Mouse (Mus musculus): ENCODE results near the gene Ptch2. TPM values are rescaled to one million over a fixed set of nuclear protein-coding genes. Genes with fewer than 3 reads are reported as not detected.

Gene Ptch2
- polyA plus RNA-seq, 1 experiment from 2014 or later: 2.4 TPM

- no peak for ATAC-seq (replicated peaks; ENCODE audit: insufficient number of reproducible peaks, low FRiP score, low TSS enrichment)
- Histone ChIP-seq H3K36me3 (ENCODE audit: control insufficient read depth, insufficient read depth, low read length) (no peaks in the 10 kb centered on the region), H3K4me2 (no peak within 1 kb of the TSS; the same call in none of the 2 replicates), H3K27me3 (ENCODE audit: control insufficient read depth, insufficient read depth, low read length) (peaks cover 9% of the 10 kb centered on the region), H3K4me3 (ENCODE audit: low read depth, low read length) (no peak within 1 kb of the TSS), H3K4me1 (ENCODE audit: control insufficient read depth, insufficient read depth, low read length) (peaks cover 17% of the 10 kb centered on the region), H3K9ac (ENCODE audit: low read depth, low read length) (peak within 1 kb of the TSS; percentile 56), H3K27ac (ENCODE audit: low read depth, low read length) (peak within 1 kb of the TSS; percentile 86), H3K9me3 (replicated peaks; ENCODE audit: control insufficient read depth, low read length) (no peaks in the 10 kb centered on the region)
- WGBS (ENCODE audit: insufficient replicate concordance): 79% methylated on average over 9 of the region's 9 CpGs
These were observed 30.9 kb downstream of the Ptch2 start, which contains the start of gene Tctex1d4 for GRCm38 (mm10) chr4:117126675-117127290. Gene Tctex1d4, plus strand, starts transcription at chr4:117126794.

- Histone ChIP-seq H3K36me3 (ENCODE audit: control insufficient read depth, insufficient read depth, low read length) (no peaks in the 10 kb centered on the region), H3K9me3 (replicated peaks; ENCODE audit: control insufficient read depth, low read length) (no peaks in the 10 kb centered on the region), H3K27me3 (ENCODE audit: control insufficient read depth, insufficient read depth, low read length) (peaks cover 22% of the 10 kb centered on the region), H3K4me3 (ENCODE audit: low read depth, low read length) (no peak overlapping the region), H3K4me2 (no peak overlapping the region), H3K4me1 (ENCODE audit: control insufficient read depth, insufficient read depth, low read length) (peaks cover 18% of the 10 kb centered on the region), H3K9ac (ENCODE audit: low read depth, low read length) (no peak overlapping the region), H3K27ac (ENCODE audit: low read depth, low read length) (no peak overlapping the region)
- 83% methylated on average over 33 of the region's 33 CpGs for WGBS (ENCODE audit: insufficient replicate concordance)
- ATAC-seq (replicated peaks; ENCODE audit: insufficient number of reproducible peaks, low FRiP score, low TSS enrichment): no peak
These were observed 32.3 kb downstream of the Ptch2 start for GRCm38 (mm10) chr4:117127991-117128686.

- Histone ChIP-seq H3K27ac (ENCODE audit: low read depth, low read length) (no peak overlapping the region), H3K4me2 (no peak overlapping the region), H3K4me3 (ENCODE audit: low read depth, low read length) (no peak overlapping the region), H3K9ac (ENCODE audit: low read depth, low read length) (no peak overlapping the region), H3K36me3 (ENCODE audit: control insufficient read depth, insufficient read depth, low read length) (no peaks in the 10 kb centered on the region), H3K27me3 (ENCODE audit: control insufficient read depth, insufficient read depth, low read length) (peaks cover 27% of the 10 kb centered on the region), H3K9me3 (replicated peaks; ENCODE audit: control insufficient read depth, low read length) (no peaks in the 10 kb centered on the region), H3K4me1 (ENCODE audit: control insufficient read depth, insufficient read depth, low read length) (peaks cover 11% of the 10 kb centered on the region)
- 76% methylated on average over 6 of the region's 6 CpGs for WGBS (ENCODE audit: insufficient replicate concordance)
- ATAC-seq (replicated peaks; ENCODE audit: insufficient number of reproducible peaks, low FRiP score, low TSS enrichment): no peak
These were observed 34.9 kb downstream of the Ptch2 start for GRCm38 (mm10) chr4:117130790-117131189.

GRCm38 (mm10) chr4:117131198-117131597 is 35.3 kb downstream of the Ptch2 start:
- no peaks in the 10 kb centered on the region for H3K9me3 ChIP-seq (replicated peaks; ENCODE audit: control insufficient read depth, low read length)
- 71% methylated on average over 6 of the region's 6 CpGs for WGBS (ENCODE audit: insufficient replicate concordance)
- H3K4me3 ChIP-seq (ENCODE audit: low read depth, low read length): no peak overlapping the region
- no peak overlapping the region for H3K27ac ChIP-seq (ENCODE audit: low read depth, low read length)
- no peak overlapping the region for H3K9ac ChIP-seq (ENCODE audit: low read depth, low read length)
- no peaks in the 10 kb centered on the region for H3K36me3 ChIP-seq (ENCODE audit: control insufficient read depth, insufficient read depth, low read length)
- peaks cover 8% of the 10 kb centered on the region; the same call in 1 of the 2 replicates for H3K4me1 ChIP-seq (ENCODE audit: control insufficient read depth, insufficient read depth, low read length)
- no peak for ATAC-seq (replicated peaks; ENCODE audit: insufficient number of reproducible peaks, low FRiP score, low TSS enrichment)
- no peak overlapping the region for H3K4me2 ChIP-seq
- H3K27me3 ChIP-seq (ENCODE audit: control insufficient read depth, insufficient read depth, low read length): peaks cover 27% of the 10 kb centered on the region

- WGBS (ENCODE audit: insufficient replicate concordance): 32% methylated on average over 7 of the region's 7 CpGs
- Histone ChIP-seq H3K4me2 (peak overlapping the region; percentile 99), H3K36me3 (ENCODE audit: control insufficient read depth, insufficient read depth, low read length) (no peaks in the 10 kb centered on the region), H3K9ac (ENCODE audit: low read depth, low read length) (no peak overlapping the region), H3K27ac (ENCODE audit: low read depth, low read length) (no peak overlapping the region), H3K27me3 (ENCODE audit: control insufficient read depth, insufficient read depth, low read length) (peaks cover 27% of the 10 kb centered on the region), H3K9me3 (replicated peaks; ENCODE audit: control insufficient read depth, low read length) (no peaks in the 10 kb centered on the region), H3K4me1 (ENCODE audit: control insufficient read depth, insufficient read depth, low read length) (peaks cover 8% of the 10 kb centered on the region; the same call in 1 of the 2 replicates), H3K4me3 (ENCODE audit: low read depth, low read length) (no peak overlapping the region)
- 0 out of 2 replicates have a peak, but pooled peaks have one; percentile 3 for ATAC-seq (replicated peaks; ENCODE audit: insufficient number of reproducible peaks, low FRiP score, low TSS enrichment)
These were observed 36.3 kb downstream of the Ptch2 start for GRCm38 (mm10) chr4:117131890-117132793.

GRCm38 (mm10) chr4:117132794-117133143 is 36.9 kb downstream of the Ptch2 start:
- no peak for ATAC-seq (replicated peaks; ENCODE audit: insufficient number of reproducible peaks, low FRiP score, low TSS enrichment)

GRCm38 (mm10) chr4:117133366-117133796 is 37.5 kb downstream of the Ptch2 start:
- Histone ChIP-seq H3K9me3 (replicated peaks; ENCODE audit: control insufficient read depth, low read length) (no peaks in the 10 kb centered on the region), H3K27me3 (ENCODE audit: control insufficient read depth, insufficient read depth, low read length) (peaks cover 27% of the 10 kb centered on the region), H3K4me3 (ENCODE audit: low read depth, low read length) (peak overlapping the region; percentile 86), H3K9ac (ENCODE audit: low read depth, low read length) (peak overlapping the region; percentile 73), H3K27ac (ENCODE audit: low read depth, low read length) (no peak overlapping the region), H3K36me3 (ENCODE audit: control insufficient read depth, insufficient read depth, low read length) (no peaks in the 10 kb centered on the region), H3K4me2 (peak overlapping the region; percentile 99), H3K4me1 (ENCODE audit: control insufficient read depth, insufficient read depth, low read length) (peaks cover 8% of the 10 kb centered on the region; the same call in 1 of the 2 replicates)
- WGBS (ENCODE audit: insufficient replicate concordance): under 1% methylated on average over 42 of the region's 42 CpGs
- ATAC-seq (replicated peaks; ENCODE audit: insufficient number of reproducible peaks, low FRiP score, low TSS enrichment): peak; percentile 19; the same call in 1 of the 2 replicates

More at GRCm38 (mm10) chr4:117132794-117133143, 36.9 kb downstream of the Ptch2 start:
- Histone ChIP-seq H3K27ac (ENCODE audit: low read depth, low read length) (no peak overlapping the region), H3K27me3 (ENCODE audit: control insufficient read depth, insufficient read depth, low read length) (peaks cover 27% of the 10 kb centered on the region), H3K4me1 (ENCODE audit: control insufficient read depth, insufficient read depth, low read length) (peaks cover 8% of the 10 kb centered on the region; the same call in 1 of the 2 replicates), H3K4me2 (peak overlapping the region; percentile 99), H3K36me3 (ENCODE audit: control insufficient read depth, insufficient read depth, low read length) (no peaks in the 10 kb centered on the region), H3K4me3 (ENCODE audit: low read depth, low read length) (peak overlapping the region; percentile 86), H3K9me3 (replicated peaks; ENCODE audit: control insufficient read depth, low read length) (no peaks in the 10 kb centered on the region), H3K9ac (ENCODE audit: low read depth, low read length) (no peak overlapping the region)
- WGBS (ENCODE audit: insufficient replicate concordance): 13% methylated on average over 11 of the region's 11 CpGs

Data from heart, embryonic 11.5 days (tissue).